Mouse (Mus musculus) embryonic stem cell, embryonic (primary cell): ENCODE results near the gene Ano5.

Experiments
- CTCF ChIA-PET, 4 experiments: fragments of 300-600 bp in 2 of 4; fragments of 350-600 bp in 2 of 4; sonication (Branson Sonifier 250); formaldehyde crosslinking; loops; one replicate each; lab custom pipeline; 2022; ENCODE audit warnings: inconsistent platforms in 2 of 4; lab: Charles Lee
- POLR2A ChIA-PET, 4 experiments: fragments of 300-600 bp in 2 of 4; fragments of 350-600 bp in 2 of 4; sonication (Branson Sonifier 250); formaldehyde crosslinking; loops; one replicate each; lab custom pipeline; 2022; ENCODE audit warnings: antibody characterized with exemption in 4 of 4, inconsistent platforms in 1 of 4; lab: Charles Lee

Ano5 gene

DNA sequence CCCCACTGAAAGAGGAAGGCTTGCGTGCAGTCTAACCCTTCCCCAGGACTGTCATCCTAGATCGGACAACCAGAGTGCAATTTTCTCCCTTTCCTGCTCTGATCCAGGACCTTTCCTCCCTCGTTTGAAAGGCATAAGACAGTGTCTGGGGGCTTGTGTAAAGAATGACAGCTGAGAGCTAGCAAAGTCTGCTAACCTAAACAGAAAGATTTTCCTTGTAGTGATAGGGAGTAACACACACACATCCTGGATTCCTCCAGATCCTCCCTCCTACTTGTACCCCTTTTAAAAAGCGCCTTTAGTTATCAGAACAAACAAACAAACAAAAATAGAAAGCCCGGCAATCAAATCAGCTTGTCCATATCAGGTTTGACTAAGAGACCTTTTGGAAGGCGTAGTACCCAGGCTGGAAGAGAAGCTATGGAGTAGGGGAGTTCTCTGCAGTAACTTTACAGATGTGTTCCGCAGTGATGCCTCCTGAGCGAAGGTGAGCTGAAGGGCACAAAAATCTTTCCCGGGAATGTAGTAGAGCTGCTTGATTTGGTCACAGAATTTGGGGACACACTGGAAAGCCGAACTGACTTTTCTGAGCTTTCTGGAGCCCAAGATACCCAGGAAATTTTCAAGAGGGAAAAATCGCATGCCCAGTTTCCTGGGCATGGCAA, 114.9 kb downstream of the Ano5 start:
- ChIA-PET CTCF (interaction anchor here in 1 of 4 experiments (0.6 kb wide), 1 partner anchor 347 kb away, joined by 3 read pairs; no protein-coding TSS in a partner anchor), POLR2A (interaction anchor here in 1 of 4 experiments (2.6 kb wide), 1 partner anchor 237 kb away, joined by 11 read pairs; the partner anchor contains the start of genes Fancf and Gas2)

DNA sequence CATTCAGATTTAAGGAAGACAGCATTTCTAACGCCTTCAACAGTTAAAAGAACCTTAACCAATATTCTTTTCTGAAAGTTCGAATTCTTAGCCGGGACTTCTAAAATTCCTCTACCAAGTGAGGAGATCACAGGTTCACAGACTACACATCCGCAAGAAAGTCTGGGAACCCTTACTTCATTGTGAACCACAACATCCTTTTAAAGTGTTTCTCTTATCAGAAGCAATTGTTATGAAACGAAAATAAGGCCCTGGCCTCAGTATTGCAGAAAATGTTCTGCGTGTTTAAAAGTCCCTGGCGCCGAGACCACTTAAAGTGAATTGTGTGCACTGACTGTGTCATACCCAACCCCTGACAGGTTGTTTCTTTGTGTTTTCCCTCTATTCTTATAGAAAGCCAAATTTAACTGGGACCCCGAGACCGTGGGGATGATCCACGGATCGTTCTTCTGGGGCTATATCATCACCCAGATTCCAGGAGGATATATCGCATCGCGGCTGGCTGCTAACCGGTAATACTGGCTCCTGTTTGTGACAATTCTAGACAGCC, 115.7 kb downstream of the Ano5 start:
- ChIA-PET CTCF (interaction anchor here in 1 of 4 experiments (1.1 kb wide), 1 partner anchor 346 kb away, joined by 5 read pairs; no protein-coding TSS in a partner anchor), POLR2A (interaction anchor here in 1 of 4 experiments (2.6 kb wide), 1 partner anchor 236 kb away, joined by 11 read pairs; the partner anchor contains the start of genes Fancf and Gas2)

DNA sequence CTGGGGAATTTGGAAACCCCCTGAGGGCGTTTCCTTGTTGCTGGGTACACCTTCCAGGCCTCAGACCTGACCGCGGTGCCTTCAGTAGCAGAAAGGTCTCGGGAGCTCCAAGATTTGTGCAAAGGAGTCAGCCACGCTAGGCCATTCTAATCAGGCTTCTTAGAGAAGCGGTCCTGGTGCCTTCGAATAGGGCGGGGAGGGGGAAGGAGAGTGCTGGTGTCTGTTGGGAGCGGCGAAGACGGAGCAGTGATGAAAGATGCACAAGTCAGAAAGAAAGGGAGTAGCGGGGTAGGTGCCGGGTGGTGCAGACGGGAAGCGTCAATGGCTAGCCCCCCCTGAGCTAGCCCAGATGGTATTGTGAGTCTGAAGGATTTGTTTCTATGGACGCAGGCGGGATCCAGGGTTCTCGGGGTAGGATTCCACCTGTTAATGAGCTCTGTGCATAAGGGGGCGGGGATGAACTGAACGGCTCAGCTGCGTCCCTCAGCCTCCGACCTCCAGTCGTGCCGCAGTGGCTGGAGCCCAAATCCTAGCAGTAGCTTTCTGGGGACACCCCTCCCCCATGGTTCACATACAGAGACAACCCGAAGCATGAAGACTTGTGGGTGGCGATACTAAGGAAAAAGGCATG, 116.3 kb downstream of the Ano5 start:
- ChIA-PET CTCF (interaction anchor here in 3 of 4 experiments (1.1 kb wide), 2 partner anchors 9 to 345 kb away, joined by 3 to 6 read pairs (median 5); no protein-coding TSS in a partner anchor), POLR2A (interaction anchor here in 2 of 4 experiments (0.5 to 2.6 kb wide), 3 partner anchors 43 to 527 kb away, joined by 3 to 11 read pairs (median 3); partner anchors contain the start of genes Fancf (in 1 of the 2) and Gas2 (in 1 of the 2))

DNA sequence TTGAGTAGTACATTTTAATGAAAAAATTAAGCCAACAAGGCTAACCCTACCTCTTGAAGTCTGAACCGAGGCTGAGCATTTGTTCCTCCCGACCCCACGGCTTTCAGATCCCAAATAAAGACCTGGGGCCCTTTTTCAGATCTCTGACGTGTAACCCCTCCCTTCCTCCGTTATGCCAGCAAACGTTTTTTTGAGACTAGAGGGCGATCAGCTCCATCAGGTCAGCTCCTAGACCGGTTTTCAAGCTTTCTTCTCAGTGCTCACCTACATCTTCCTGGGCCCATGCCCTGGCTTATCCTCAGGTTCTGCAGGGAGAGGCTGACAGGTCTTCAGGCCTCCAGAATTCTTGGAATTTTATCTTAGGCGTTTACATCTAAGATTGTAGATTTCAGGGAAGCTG, 116.8 kb downstream of the Ano5 start:
- CTCF ChIA-PET: interaction anchor here in 3 of 4 experiments (1.1 kb wide), 2 partner anchors 9 to 345 kb away, joined by 3 to 6 read pairs (median 5); no protein-coding TSS in a partner anchor

DNA sequence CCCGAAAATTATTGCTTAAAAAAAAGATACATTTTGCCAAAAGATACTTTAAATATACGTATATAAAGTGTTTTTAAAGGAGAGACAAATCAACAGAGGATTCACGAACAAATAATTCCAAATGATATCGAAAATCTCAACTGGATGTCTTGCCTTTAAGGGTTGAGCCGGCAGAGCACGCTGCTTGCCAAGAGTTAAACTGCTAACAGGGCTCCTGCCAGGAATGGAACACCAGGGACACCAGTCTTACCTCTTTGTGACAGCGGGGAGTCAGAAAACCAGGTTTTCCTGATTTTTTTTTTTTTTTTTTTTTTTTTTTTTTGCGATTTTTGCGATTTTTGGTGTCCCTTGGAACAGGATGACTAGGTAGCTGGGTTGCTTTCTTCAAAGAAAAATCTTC, 117.5 kb downstream of the Ano5 start:
- ChIA-PET POLR2A (interaction anchor here in 1 of 4 experiments (0.5 kb wide), 1 partner anchor 378 kb away, joined by 6 read pairs; the partner anchor contains the start of gene Svip), CTCF (no interaction called here)

More for the DNA sequence above, 116.8 kb downstream of the Ano5 start:
- POLR2A ChIA-PET: interaction anchor here in 3 of 4 experiments (0.5 to 2.6 kb wide), 4 partner anchors 42 to 528 kb away, joined by 3 to 11 read pairs (median 4); partner anchors contain the start of genes Fancf (in 1 of the 3), Gas2 (in 1 of the 3) and Svip (in 1 of the 3)

DNA sequence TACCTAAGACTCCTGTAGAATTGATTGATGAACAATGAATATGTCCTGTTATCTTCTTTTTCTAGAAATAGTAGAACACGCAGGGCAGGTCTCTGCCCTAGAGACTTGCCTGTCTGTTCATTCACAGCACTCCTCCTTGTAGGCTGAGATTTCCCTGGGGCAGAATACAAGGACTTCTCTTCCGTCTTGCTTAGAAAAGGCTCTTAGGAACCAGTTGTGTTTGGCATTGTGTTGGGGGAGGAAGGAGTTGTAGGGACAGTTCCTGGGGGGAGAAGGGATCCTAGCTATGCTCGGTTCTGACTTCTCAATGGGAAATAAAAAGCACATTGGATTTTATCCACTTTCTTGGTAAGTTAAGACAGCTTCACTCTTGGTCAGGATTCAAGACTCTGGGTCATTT, 118.4 kb downstream of the Ano5 start:
- ChIA-PET CTCF (no interaction called here), POLR2A (no interaction called here)

DNA sequence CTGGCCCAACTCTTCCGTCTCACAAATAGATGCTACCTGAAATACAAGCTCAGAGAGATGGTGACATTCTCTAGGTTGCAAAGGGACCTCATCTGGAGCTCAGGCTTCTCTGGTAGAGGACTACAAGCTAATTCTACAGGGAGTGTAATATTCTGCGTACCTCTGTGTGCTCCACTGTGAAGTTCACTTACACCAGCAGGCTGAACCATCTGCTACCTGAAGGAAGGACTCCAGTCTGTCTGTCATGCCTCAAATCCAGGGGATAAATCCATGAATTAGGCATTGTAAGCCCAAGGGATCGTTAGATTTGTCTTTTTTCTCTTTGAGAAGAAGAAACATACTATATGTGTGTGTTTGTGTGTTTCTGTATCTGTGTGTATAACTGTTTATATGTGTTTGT, 120.3 kb downstream of the Ano5 start:
- POLR2A ChIA-PET: no interaction called here
- CTCF ChIA-PET: interaction anchor here in 1 of 4 experiments (1.2 kb wide), 1 partner anchor 341 kb away, joined by 3 read pairs; no protein-coding TSS in a partner anchor

DNA sequence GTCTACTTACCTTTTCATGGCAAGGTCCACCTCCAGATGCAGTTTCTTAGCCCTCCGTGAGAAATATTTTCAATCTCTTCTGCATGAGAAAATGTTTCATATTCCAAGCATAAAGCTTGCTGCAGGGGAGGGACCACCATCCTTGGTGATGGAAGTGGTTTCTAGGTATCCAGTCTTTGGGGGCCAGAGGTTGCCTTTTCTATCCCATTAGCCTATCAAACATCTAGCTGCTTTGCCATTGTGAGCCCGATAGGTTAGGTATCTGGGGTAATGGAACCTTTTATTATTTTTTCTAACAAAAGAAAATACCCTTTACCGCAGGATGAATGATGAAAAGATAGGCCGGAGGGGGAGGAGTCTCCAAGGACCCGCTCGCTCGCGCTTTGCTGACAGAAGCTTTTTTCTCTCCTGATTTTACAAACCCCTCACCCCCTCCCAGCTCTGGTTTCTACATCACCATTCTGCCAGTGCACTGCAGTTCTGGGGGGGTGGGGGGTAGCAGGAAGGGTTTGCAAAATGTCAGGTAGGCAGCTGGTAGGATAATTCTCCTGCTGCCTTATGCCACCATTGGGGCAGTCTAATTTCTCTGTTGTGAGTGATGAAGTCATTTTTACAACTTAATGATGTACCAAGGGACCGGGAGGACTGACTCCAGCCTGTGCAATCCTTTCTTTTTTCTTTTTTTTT, 121.9 kb downstream of the Ano5 start:
- ChIA-PET POLR2A (interaction anchor here in 1 of 4 experiments (0.7 kb wide), 1 partner anchor 12 kb away, joined by 3 read pairs; no protein-coding TSS in a partner anchor), CTCF (no interaction called here)

DNA sequence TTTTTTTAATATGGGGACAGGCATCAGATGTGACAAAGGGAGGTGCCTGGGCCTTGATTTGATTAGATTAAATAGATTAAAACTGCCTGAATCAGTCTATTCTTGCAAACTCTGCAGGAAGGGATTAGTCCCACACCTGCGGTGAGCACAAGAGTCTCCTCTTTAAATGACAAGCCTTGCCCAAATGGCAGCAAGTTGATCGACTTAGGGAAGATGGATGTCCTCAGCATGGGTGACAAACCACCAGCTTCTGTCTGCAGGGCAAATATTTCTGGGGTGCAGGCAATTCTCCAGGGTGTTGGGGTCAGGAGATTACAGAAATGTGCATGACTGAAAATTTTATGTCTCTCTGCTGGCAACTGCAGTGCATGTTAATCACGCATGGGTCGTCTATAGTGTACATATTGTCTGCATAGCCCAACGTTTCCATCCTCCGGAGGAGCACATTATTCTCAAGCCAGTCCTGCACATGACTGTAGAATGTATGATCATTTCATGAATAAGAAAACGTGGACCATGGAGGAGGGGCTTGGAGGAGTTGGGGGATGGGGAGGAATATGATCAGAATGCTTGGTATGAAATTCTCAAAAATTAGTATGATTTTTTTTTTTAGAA, 122.5 kb downstream of the Ano5 start:
- POLR2A ChIA-PET: no interaction called here
- CTCF ChIA-PET: no interaction called here
